ENCODE assay signal across 17 mouse cellular contexts in the genomic region with DNA sequence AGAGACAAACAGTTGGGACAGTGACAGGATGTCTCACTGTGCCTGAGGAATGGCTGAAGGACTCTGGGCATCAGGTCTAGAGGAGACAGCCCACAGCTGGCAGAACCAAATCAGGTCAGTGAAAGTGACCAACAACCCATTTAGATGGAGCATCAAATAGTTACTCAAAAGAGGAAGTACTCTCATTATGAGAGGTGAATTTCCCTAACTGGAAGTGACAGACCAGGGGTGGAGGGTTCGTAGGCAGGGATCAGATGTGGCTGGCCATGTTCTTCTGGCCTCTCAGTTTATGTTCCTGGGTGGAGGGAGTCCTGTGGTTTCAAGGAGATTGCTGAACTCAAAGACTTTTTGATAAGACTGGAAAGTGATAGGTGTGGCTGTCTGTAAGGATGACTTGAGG.
"Had no signal": no experiment of that assay in that cellular context is flagged by ENCODE, and none has a peak within 500 bp of the region (broad histone marks: within the 10 kb centered on the region; RNA-seq: fewer than 3 reads in every experiment).

No protein-coding gene starts in this region.

- H3K4me3 ChIP-seq: kidney, embryonic 15.5 days; left cerebral cortex, adult 2 months; limb, embryonic 10.5 days; liver, embryonic 15.5 days; megakaryocyte, embryonic 14.5 days; neural tube, embryonic 13.5 days had no signal

- H3K36me3 ChIP-seq: kidney, embryonic 15.5 days; limb, embryonic 10.5 days; liver, embryonic 15.5 days; neural tube, embryonic 13.5 days had no signal

- DNase-seq: kidney, adult 11 months; kidney, postnatal 14 days; lung, adult 2 months; lung, postnatal 36 days; right cerebral cortex, adult 18-20 months; right cerebral cortex, postnatal 25 days; thymus, postnatal 4 days had no signal

- H3K27ac ChIP-seq: kidney, embryonic 15.5 days; left cerebral cortex, adult 2 months; limb, embryonic 10.5 days; liver, embryonic 15.5 days; neural tube, embryonic 13.5 days had no signal

- H3K4me2 ChIP-seq: kidney, embryonic 15.5 days; liver, embryonic 11.5 days; liver, embryonic 15.5 days; midbrain, embryonic 11.5 days; neural tube, embryonic 13.5 days had no signal

- H3K9ac ChIP-seq: kidney, embryonic 15.5 days; liver, embryonic 15.5 days; neural tube, embryonic 13.5 days had no signal

- H3K9me3 ChIP-seq: limb, embryonic 10.5 days; liver, embryonic 15.5 days; neural tube, embryonic 13.5 days had no signal

- ATAC-seq: lung, postnatal 0 days; midbrain, embryonic 16.5 days had no signal

- H3K4me1 ChIP-seq: kidney, embryonic 15.5 days; liver, embryonic 15.5 days had no signal

- H3K27me3 ChIP-seq: kidney, embryonic 15.5 days; liver, embryonic 15.5 days; neural tube, embryonic 13.5 days had no signal
